Mouse (Mus musculus): Measurements from ENCODE around the gene 4933434E20Rik. TPM values are rescaled to one million over a fixed set of nuclear protein-coding genes. Genes with fewer than 3 reads are reported as not detected.

The 4933434E20Rik gene
- polyA plus RNA-seq (2012; fragmentation: generic; extraction: Trizol) = 10 to 100 TPM; 11.8 to 48.9 TPM

DNA sequence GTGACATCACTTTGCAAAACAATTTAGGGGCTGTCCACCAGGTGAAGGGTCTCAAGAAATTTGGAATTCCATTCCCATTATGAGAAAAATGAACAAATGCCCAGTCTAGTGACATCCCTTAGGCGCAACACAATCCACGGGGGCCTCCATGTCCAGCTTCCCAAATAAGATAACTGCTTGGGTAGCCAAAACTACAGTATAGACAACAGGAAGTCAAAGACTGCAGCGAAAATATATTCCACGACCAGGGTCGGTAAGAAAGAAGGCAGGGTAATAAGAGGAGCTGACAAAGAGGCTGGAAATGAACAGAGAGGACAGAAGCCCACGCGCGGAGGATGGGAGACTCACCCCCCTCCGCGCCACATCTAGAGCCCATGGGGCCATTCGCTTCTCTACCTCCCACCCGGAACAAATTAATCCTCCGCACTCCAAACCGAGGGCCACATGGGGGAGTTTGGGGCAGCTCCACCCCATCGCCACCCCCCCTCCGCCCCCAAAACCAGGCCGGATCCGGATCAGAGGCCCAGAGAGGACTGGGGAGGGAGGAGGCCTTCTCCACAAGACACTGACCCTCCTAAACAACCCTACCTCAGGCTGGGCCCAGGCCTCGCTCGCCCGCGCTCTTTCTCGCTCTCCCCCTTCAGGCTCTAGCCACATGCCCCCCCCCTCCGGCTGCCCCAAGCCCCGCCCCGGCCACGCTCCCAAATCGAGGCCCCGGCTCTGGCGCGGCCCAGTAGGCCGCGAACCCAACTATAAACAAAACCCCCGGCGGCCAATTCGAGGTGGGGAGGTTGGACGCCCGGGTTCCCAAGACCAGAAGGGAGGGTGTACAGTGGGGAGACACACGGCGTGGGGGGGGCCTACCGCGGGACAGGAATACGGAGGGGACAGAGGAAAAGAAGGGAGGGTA is at the start of gene 4933434E20Rik:
Gene 4933434E20Rik, plus strand, starts transcription at position 196 of the 910 bp plus-strand sequence.

DNA sequence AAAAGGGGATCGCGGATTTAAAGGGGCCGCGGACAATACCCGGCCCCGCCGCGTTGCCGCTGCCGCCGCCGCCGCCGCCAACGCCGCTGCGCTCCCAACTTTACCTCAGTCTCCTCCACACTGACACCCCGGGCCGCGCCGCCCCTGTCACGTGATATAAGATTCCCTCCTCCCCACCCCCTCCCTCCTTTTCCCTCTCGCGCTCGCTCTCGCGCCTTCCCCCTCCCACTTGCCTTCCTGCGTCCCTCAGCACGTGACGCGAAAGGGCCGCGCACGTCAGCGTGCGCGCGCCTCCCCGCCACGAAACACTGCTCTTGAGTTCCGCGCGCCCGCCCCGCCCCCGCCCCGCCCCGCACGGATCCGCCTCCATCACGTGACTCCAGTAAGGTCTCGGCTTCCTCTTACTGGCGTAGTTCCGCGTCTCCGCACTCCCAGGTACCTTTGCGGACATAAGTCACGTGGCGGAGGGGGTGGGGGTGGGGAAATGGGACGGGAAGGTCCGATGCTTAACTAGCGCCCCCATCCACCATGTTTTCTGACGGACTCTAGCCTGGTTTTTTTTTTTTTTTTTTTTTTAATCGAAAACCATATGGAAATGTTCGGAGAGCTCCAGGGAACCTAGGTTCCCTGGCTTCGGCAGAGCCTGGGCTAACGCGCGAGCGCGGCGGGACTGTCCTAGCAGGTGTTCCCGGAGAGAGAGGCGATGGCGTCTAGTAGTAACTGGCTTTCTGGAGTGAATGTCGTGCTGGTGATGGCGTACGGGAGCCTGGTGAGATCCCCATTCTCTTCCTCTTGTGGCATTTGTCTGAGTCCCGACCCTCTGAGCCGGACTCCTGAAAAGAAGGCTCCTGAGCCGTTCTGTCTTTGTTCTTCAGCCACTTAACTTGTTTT is 1.2 kb downstream of the 4933434E20Rik start, which contains the start of gene Ubap2l:
Gene Ubap2l, minus strand, starts transcription at position 278 of the 891 bp plus-strand sequence.

DNA sequence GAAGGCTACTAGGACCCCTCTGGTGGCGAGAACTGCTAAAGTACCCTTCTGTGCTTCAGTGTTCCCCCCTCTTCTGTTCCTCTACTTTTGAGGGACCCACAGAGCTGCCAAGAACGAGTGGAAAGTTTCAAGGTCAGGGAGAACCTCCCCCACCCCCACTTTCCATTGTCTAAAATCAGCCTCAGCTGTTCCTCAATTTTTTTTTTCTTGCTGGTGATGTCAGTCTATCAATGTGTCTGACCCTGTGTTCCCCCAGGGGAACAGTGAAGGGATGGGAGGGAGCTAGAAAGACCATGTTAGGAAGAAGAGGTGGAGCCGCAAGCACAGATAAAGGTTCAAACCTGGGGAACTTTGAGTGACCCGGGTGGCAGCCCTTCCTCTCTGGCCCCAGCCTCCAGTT is 20.9 kb downstream of the 4933434E20Rik start, which contains the start of gene Tpm3:
Gene Tpm3, plus strand, starts transcription at position 356 of the 400 bp plus-strand sequence.

DNA sequence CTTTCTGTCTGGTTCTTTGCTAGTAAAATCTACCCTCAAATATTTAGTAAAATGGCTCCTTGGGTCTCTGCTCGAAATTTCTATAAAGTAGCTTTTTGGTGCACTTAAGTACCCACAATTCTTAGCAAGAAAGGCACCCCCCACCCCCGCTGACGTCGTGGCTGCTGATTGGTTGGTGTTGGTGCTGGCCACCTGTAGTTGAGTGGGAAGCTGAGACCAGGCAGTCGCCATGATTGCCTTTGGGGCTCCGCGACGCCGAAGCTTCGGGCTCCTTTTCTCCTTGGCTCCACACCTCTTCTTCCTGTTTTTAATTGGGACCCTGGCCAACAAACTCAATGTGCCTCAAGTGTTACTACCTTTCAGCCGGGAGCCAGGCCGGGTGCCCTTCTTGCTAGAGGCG is 52.5 kb downstream of the 4933434E20Rik start, which contains the start of gene Nup210l:
Gene Nup210l, plus strand, starts transcription at position 195 of the 400 bp plus-strand sequence.

Other genes with a start within 250 kb of the 4933434E20Rik start
- not detected for gene She, start 220.3 kb upstream of the 4933434E20Rik start, polyA plus RNA-seq (2012; fragmentation: generic; extraction: Trizol)
- gene Il6ra, start 138.4 kb upstream of the 4933434E20Rik start, polyA plus RNA-seq (2012; fragmentation: generic; extraction: Trizol) = 1 to 10 TPM in 1 of 2 experiments, under 1 TPM in 1; 0.46 to 1.2 TPM
- 10 to 100 TPM in 1 of 2 experiments, 1 to 10 TPM in 1; 5.9 to 28.1 TPM for gene Atp8b2, start 88.1 kb upstream of the 4933434E20Rik start, polyA plus RNA-seq (2012; fragmentation: generic; extraction: Trizol)
- 100 to 1,000 TPM; 159 to 178 TPM for gene Hax1, start 52.9 kb upstream of the 4933434E20Rik start, polyA plus RNA-seq (2012; fragmentation: generic; extraction: Trizol)
- gene Ubap2l, start 992 bp downstream of the 4933434E20Rik start, polyA plus RNA-seq (2012; fragmentation: generic; extraction: Trizol) = 10 to 100 TPM; 33.7 to 88.6 TPM
- gene Tpm3, start 21.0 kb downstream of the 4933434E20Rik start, polyA plus RNA-seq (2012; fragmentation: generic; extraction: Trizol) = 100 to 1,000 TPM; 187 to 204 TPM
- under 1 TPM; 0.05 to 0.50 TPM for gene Nup210l, start 52.5 kb downstream of the 4933434E20Rik start, polyA plus RNA-seq (2012; fragmentation: generic; extraction: Trizol)
- 1,000 to 10,000 TPM; 5,397 to 7,090 TPM for gene Rps27, start 162.0 kb downstream of the 4933434E20Rik start, polyA plus RNA-seq (2012; fragmentation: generic; extraction: Trizol)
- 10 to 100 TPM; 25.0 to 88.0 TPM for gene Rab13, start 162.1 kb downstream of the 4933434E20Rik start, polyA plus RNA-seq (2012; fragmentation: generic; extraction: Trizol)
- gene Jtb, start 180.0 kb downstream of the 4933434E20Rik start, polyA plus RNA-seq (2012; fragmentation: generic; extraction: Trizol) = 10 to 100 TPM in 1 of 2 experiments, 1 to 10 TPM in 1; 6.0 to 35.8 TPM
- under 1 TPM; 0.07 to 0.68 TPM for gene Creb3l4, start 191.9 kb downstream of the 4933434E20Rik start, polyA plus RNA-seq (2012; fragmentation: generic; extraction: Trizol)
- gene Slc39a1, start 196.5 kb downstream of the 4933434E20Rik start, polyA plus RNA-seq (2012; fragmentation: generic; extraction: Trizol) = 100 to 1,000 TPM in 1 of 2 experiments, 10 to 100 TPM in 1; 46.6 to 150 TPM
- 10 to 100 TPM; 13.0 to 32.8 TPM for gene Crtc2, start 202.5 kb downstream of the 4933434E20Rik start, polyA plus RNA-seq (2012; fragmentation: generic; extraction: Trizol)
- 1 to 10 TPM in 1 of 2 experiments, under 1 TPM in 1; 0.66 to 4.7 TPM for gene Dennd4b, start 213.5 kb downstream of the 4933434E20Rik start, polyA plus RNA-seq (2012; fragmentation: generic; extraction: Trizol)
- 1 to 10 TPM; 1.5 to 9.9 TPM for gene Gatad2b, start 241.5 kb downstream of the 4933434E20Rik start, polyA plus RNA-seq (2012; fragmentation: generic; extraction: Trizol)